Mouse (Mus musculus) lung, postnatal 0 days (tissue): ENCODE results near the gene Slc44a1.

ENCODE experiments used
- CTCF ChIP-seq: IDR thresholded peaks from 2 replicates; pipeline ENCODE4 v1.5.1; 2016; ENCODE audit warnings: antibody characterized with exemption, mild to moderate bottlenecking
- EP300 ChIP-seq: IDR thresholded peaks from 2 replicates; pipeline ENCODE4 v1.6.1; 2016; ENCODE audit warnings: antibody characterized with exemption, mild to moderate bottlenecking, control low read depth

DNA sequence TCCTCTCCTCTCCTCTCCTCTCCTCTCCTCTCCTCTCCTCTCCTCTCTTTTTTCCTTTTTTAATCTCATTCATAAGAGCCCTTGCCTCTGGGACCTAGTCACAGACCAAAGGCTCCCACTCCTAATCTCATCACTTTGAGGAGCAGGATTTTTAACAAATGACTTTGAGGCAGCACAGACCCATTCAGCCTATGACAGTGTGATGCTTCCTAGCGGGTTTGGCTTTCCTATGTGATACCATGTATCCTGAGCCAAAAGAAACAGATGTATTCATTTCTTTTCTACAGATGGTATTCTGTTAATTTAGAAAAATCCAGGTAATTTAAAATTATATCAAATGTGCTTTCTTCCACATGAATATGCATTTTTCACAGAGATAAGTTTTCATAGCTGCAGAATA, 183.5 kb downstream of the Slc44a1 start:
- TF ChIP-seq CTCF (no peak), EP300 (no peak)
